Mouse (Mus musculus) heart, embryonic 15.5 days (tissue): ENCODE measurements around the gene Proca1. TPM values are rescaled to one million over a fixed set of nuclear protein-coding genes. Genes with fewer than 3 reads are reported as not detected.

Source experiments
- ATAC-seq: fragments of 200-750 bp; cut with Nextera tagmentation; replicated peaks from 2 replicates; pipeline ENCODE4 v1.8.0; 2017; ENCODE audit warnings: low read depth, moderate TSS enrichment; ENCODE audit not compliant: insufficient number of reproducible peaks, insufficient read depth, low FRiP score
- H3K27ac ChIP-seq: fragments of 300-500 bp; sonication (generic); 2 replicates; pipeline ENCODE4 v1.5.1; 2015; ENCODE audit warnings: mild to moderate bottlenecking, inconsistent platforms
- H3K27me3 ChIP-seq: fragments of 300-500 bp; sonication (generic); 2 replicates; pipeline ENCODE4 v1.6.1; 2015; ENCODE audit warnings: inconsistent platforms
- H3K36me3 ChIP-seq: fragments of 300-500 bp; sonication (generic); 2 replicates; pipeline ENCODE4 v1.6.1; 2015; ENCODE audit warnings: mild to moderate bottlenecking, inconsistent platforms
- H3K4me1 ChIP-seq: fragments of 300-500 bp; sonication (generic); replicated peaks from 2 replicates; pipeline ENCODE4 v1.6.1; 2015; ENCODE audit warnings: inconsistent platforms
- H3K4me2 ChIP-seq: fragments of 300-500 bp; sonication (generic); 2 replicates; pipeline ENCODE4 v1.6.1; 2015; ENCODE audit warnings: inconsistent platforms, mild to moderate bottlenecking, moderate library complexity
- H3K4me3 ChIP-seq: fragments of 300-500 bp; sonication (generic); 2 replicates; pipeline ENCODE4 v1.5.1; 2015; ENCODE audit warnings: mild to moderate bottlenecking, inconsistent platforms
- H3K9ac ChIP-seq: fragments of 300-500 bp; sonication (generic); 2 replicates; pipeline ENCODE4 v1.6.1; 2015; ENCODE audit warnings: mild to moderate bottlenecking, inconsistent platforms
- H3K9me3 ChIP-seq: fragments of 300-500 bp; sonication (generic); replicated peaks from 2 replicates; pipeline ENCODE4 v1.6.1; 2016; ENCODE audit warnings: inconsistent platforms
- WGBS: fragments of 180-500 bp; shearing (Covaris S2); methylation state at CpG from one replicate; pipeline ENCODE4 v1.1.7; 2015; ENCODE audit warnings: mixed read lengths; 5-methylcytosine and 5-hydroxymethylcytosine counted together
- polyA plus RNA-seq: library from polyadenylated mRNA; unstranded; fragments of >200 nt; fragmentation: Nextera tagmentation; extraction: Ambion mirVana; gene quantifications from 2 replicates; pipeline ENCODE4 v1.2.1, GENCODE M21; 2015

The Proca1 gene
- polyA plus RNA-seq, 1 experiment from 2014 or later: 2.9 TPM

- WGBS: under 1% methylated on average over 23 of the region's 23 CpGs
- H3K27ac ChIP-seq: peak overlapping the region; percentile 98
- H3K9ac ChIP-seq: peak overlapping the region; percentile 63
- peak overlapping the region; percentile 75 for H3K4me3 ChIP-seq
- no peaks in the 10 kb centered on the region for H3K27me3 ChIP-seq
- ATAC-seq: no peak
- H3K9me3 ChIP-seq: no peaks in the 10 kb centered on the region
- peaks cover 25% of the 10 kb centered on the region for H3K36me3 ChIP-seq
- peak overlapping the region; percentile 96 for H3K4me2 ChIP-seq
- H3K4me1 ChIP-seq: peaks cover 45% of the 10 kb centered on the region
Observed at GRCm38 (mm10) chr11:78176905-78177331, 16.3 kb upstream of the Proca1 start.

- Histone ChIP-seq H3K27me3 (no peaks in the 10 kb centered on the region), H3K36me3 (peaks cover 29% of the 10 kb centered on the region), H3K9me3 (no peaks in the 10 kb centered on the region), H3K4me1 (peaks cover 50% of the 10 kb centered on the region), H3K4me2 (peak overlapping the region; percentile 96), H3K4me3 (peak overlapping the region; percentile 75), H3K9ac (peak overlapping the region; percentile 63), H3K27ac (peak overlapping the region; percentile 98)
- ATAC-seq: no peak
- 0% methylated on average over 10 of the region's 10 CpGs for WGBS
Observed at GRCm38 (mm10) chr11:78177437-78177836, 15.8 kb upstream of the Proca1 start.

- Histone ChIP-seq H3K4me1 (peaks cover 44% of the 10 kb centered on the region), H3K4me3 (peak overlapping the region; percentile 75), H3K9ac (peak overlapping the region; percentile 70), H3K27ac (peak overlapping the region; percentile 98), H3K27me3 (no peaks in the 10 kb centered on the region), H3K4me2 (peak overlapping the region; percentile 96), H3K36me3 (peaks cover 29% of the 10 kb centered on the region), H3K9me3 (no peaks in the 10 kb centered on the region)
- under 1% methylated on average over 81 of the region's 84 CpGs for WGBS
- ATAC-seq: peak; percentile 78
Observed at GRCm38 (mm10) chr11:78177903-78178858, 15.0 kb upstream of the Proca1 start.

DNA sequence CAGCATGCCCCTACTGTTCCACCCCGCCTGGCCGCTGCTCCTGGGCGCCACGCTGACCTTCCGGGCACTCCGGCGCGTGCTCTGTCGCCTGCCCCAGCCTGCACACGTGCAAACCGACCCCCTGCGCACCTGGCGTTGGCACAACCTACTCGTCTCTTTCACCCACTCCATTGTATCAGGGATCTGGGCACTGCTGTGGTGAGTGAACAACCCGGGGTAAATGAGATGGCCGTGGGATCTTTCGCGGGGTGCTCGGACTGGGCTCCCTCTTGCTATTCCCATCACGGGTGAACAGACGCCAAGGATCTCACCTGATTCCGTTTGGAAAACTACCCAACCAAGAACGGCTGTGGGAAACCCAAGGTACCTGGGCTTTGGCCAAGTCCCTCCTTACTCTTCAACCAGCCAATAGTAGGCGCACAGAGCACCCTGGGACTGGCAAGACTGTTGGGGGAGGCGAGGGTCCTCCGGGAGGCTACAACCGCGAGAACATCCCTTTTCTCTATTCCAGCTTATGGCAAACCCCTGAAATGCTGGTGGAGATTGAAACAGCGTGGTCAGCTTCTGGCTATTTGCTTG, 14.2 kb upstream of the Proca1 start:
- peaks cover 29% of the 10 kb centered on the region for H3K36me3 ChIP-seq
- H3K4me3 ChIP-seq: peak overlapping the region; percentile 75
- peak overlapping the region; percentile 70 for H3K9ac ChIP-seq
- peak overlapping the region; percentile 96 for H3K4me2 ChIP-seq
- 1% methylated on average over 29 of the region's 29 CpGs for WGBS
- H3K27ac ChIP-seq: peak overlapping the region; percentile 98
- H3K4me1 ChIP-seq: peaks cover 46% of the 10 kb centered on the region
- no peaks in the 10 kb centered on the region for H3K27me3 ChIP-seq
- no peaks in the 10 kb centered on the region for H3K9me3 ChIP-seq
- ATAC-seq: peak; percentile 3; the same call in 1 of the 2 replicates

GRCm38 (mm10) chr11:78179438-78179999, 13.7 kb upstream of the Proca1 start:
- 26% methylated on average over 8 of the region's 8 CpGs for WGBS
- H3K4me3 ChIP-seq: peak overlapping the region; percentile 75
- H3K4me2 ChIP-seq: peak overlapping the region; percentile 96
- peaks cover 49% of the 10 kb centered on the region for H3K4me1 ChIP-seq
- no peaks in the 10 kb centered on the region for H3K9me3 ChIP-seq
- ATAC-seq: no peak
- peak overlapping the region; percentile 70 for H3K9ac ChIP-seq
- H3K27ac ChIP-seq: peak overlapping the region; percentile 98
- peaks cover 29% of the 10 kb centered on the region for H3K36me3 ChIP-seq
- H3K27me3 ChIP-seq: no peaks in the 10 kb centered on the region

DNA sequence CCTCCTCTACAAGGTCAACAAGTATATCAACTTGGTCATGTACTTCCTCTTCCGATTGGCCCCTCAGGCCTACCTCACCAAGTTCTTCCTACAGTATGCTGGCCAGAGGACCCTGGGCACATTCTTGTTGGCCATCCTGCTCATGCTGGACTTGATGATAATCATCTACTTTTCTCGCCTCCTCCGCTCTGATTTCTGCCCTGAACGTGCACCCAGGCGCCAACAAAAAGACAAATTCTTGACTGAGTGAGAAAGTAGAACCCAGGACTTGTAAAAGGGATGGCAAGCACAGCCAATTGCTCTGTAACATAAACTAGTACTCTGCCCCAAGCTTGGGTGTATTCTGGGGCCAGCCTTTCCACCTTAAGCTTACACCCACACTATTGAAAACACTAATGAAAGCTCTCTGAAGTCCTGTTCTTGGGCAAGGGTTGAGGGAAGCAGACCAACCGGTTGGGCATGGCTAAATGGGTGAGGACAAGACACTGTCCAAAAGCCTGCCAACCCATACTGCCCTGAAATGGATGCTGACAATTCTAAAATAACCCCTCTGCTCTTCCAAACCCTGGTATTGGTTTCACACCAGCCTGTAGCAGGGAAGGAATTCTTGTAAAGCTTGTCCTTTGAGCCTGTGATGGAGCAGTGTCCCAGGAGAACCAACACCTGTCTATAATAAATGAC, 13.0 kb upstream of the Proca1 start:
- Histone ChIP-seq H3K4me1 (peaks cover 49% of the 10 kb centered on the region), H3K9me3 (no peaks in the 10 kb centered on the region), H3K4me2 (peak overlapping the region; percentile 96), H3K27ac (0 out of 2 replicates have a peak overlapping the region, but pooled peaks have one; percentile 16), H3K9ac (no peak overlapping the region), H3K4me3 (peak overlapping the region; percentile 75; the same call in 1 of the 2 replicates), H3K36me3 (peaks cover 29% of the 10 kb centered on the region), H3K27me3 (no peaks in the 10 kb centered on the region)
- 64% methylated on average over 6 of the region's 6 CpGs for WGBS
- no peak for ATAC-seq

DNA sequence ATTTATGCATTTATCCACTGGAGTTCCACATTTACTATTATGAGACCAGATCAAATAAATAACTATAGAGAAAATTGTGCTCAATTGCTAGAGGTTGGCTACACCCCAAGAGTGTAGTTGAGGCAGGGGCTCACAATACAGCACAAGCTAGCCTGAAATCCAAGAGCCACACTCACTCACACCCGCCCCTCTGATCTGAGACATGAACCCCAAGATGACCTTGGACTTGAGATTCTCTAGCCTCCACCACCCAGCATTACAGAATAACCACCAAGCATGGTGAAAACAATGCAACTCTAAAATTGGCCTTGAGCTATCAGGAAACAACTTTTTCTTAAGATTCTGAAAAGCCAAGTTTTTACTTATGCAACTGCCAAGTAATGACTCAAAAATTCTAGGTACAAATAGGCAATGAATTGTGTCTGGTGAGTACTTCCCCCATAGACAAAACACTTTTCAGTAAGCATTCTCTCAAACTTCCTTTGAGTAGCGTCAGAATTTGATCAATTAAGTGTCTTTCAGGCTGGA, 11.3 kb upstream of the Proca1 start:
- H3K27me3 ChIP-seq: no peaks in the 10 kb centered on the region
- peak overlapping the region; percentile 63 for H3K4me2 ChIP-seq
- no peak for ATAC-seq
- no peak overlapping the region for H3K27ac ChIP-seq
- no peaks in the 10 kb centered on the region for H3K9me3 ChIP-seq
- WGBS: 42% methylated on average over 2 of the region's 2 CpGs
- peak overlapping the region; percentile 90 for H3K4me3 ChIP-seq
- H3K9ac ChIP-seq: peak overlapping the region; percentile 96
- H3K4me1 ChIP-seq: peaks cover 45% of the 10 kb centered on the region
- peaks cover 29% of the 10 kb centered on the region for H3K36me3 ChIP-seq

DNA sequence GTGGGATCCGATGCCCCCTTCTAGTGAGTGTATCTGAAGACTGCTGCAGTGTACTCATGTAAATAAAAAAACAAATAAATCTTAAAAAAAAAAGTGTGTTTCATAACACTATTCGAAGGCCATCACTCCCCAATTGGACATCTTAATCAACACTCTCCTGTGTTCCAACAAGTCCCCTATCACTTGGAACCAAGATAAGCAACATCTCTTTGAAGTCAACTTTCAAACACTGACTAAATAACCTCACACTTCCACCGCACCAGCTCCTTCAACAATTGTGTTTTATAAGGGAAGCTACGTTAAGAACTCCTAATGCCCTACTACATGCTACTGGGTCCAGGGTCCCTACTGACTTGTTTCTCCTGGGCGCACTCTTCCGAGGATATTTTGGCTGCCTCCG, 10.7 kb upstream of the Proca1 start:
- peaks cover 39% of the 10 kb centered on the region for H3K4me1 ChIP-seq
- no peak for ATAC-seq
- peaks cover 29% of the 10 kb centered on the region for H3K36me3 ChIP-seq
- no peaks in the 10 kb centered on the region for H3K9me3 ChIP-seq
- under 1% methylated on average over 7 of the region's 7 CpGs for WGBS
- H3K4me2 ChIP-seq: peak overlapping the region; percentile 63
- H3K27me3 ChIP-seq: no peaks in the 10 kb centered on the region
- H3K9ac ChIP-seq: peak overlapping the region; percentile 96
- H3K27ac ChIP-seq: peak overlapping the region; percentile 92
- peak overlapping the region; percentile 90 for H3K4me3 ChIP-seq

DNA sequence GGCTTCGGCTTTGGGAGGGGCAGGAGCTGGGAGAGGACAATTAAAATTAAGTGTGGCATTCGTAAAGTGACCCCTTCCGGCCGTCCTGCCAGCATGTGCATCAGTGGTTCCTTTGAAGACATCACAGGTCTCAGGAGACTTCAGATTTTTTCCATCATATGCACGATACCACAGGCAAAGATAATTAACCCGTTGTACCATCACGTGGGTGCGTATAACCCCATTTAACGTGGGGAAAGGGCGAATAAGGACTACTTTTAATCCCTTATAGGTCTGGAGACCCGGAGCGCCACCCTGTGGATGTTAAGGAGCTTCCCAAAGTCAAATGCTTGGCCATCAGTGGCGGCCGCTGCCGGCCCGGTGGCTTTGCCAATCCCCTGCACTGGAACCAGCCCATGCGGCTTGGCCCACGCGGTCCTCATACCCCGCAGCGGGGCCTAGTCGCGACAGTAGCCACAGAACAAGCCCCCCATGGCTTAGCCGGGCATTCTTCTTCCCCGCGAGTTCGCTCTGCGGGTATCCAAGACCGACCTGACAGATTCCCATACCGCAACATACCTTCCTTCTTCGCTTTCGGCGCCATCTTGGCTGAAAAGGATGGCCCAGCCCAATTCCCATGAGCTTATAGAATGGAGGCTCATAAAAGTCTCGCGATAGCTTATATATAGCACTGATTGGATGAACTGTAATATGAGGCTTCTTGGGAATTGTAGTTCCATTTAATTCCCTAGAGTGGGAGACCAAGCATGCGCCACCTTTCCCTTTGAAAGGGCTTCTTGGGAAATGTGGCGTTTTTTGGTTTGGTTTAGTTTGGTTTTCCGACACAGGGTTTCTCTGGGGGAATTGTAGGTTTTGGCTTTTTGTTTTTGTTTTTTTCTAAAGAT, 10.0 kb upstream of the Proca1 start, which contains the start of gene Rpl23a:
Gene Rpl23a (minus strand): TSS at position 624 of the 884 bp plus-strand sequence.
- peak within 1 kb of the TSS; percentile 90 for H3K4me3 ChIP-seq

More for the DNA sequence above, 10.0 kb upstream of the Proca1 start, which contains the start of gene Rpl23a:
- H3K9ac ChIP-seq: peak within 1 kb of the TSS; percentile 96
- under 1% methylated on average over 38 of the region's 38 CpGs for WGBS
- ATAC-seq: peak; percentile 81
- no peaks in the 10 kb centered on the region for H3K9me3 ChIP-seq
- H3K27me3 ChIP-seq: no peaks in the 10 kb centered on the region
- H3K27ac ChIP-seq: peak within 1 kb of the TSS; percentile 92
- H3K4me2 ChIP-seq: peak within 1 kb of the TSS; percentile 63
- peaks cover 29% of the 10 kb centered on the region for H3K36me3 ChIP-seq
- H3K4me1 ChIP-seq: peaks cover 37% of the 10 kb centered on the region
